ENCODE assay signal across 31 mouse cellular contexts in genomic region chr17:12508376-12508775, GRCm38 (mm10).
"Had no signal": no experiment of that assay in that cellular context is flagged by ENCODE, and none has a peak within 500 bp of the region (broad histone marks: within the 10 kb centered on the region; RNA-seq: fewer than 3 reads in every experiment).

No protein-coding gene starts in this region.

- H3K4me3 ChIP-seq: heart, embryonic 12.5 days; heart, embryonic 13.5 days; heart, embryonic 15.5 days; hindbrain, embryonic 12.5 days; hindbrain, embryonic 15.5 days; intestine, embryonic 15.5 days; kidney, embryonic 15.5 days; layer of hippocampus, adult 2 months; left cerebral cortex, adult 2 months had no signal

- H3K27ac ChIP-seq: heart, embryonic 10.5 days; heart, embryonic 13.5 days; heart, embryonic 15.5 days; hindbrain, embryonic 10.5 days; hindbrain, embryonic 12.5 days; hindbrain, embryonic 13.5 days; hindbrain, embryonic 14.5 days; hindbrain, embryonic 15.5 days; hindbrain, postnatal 0 days; intestine, embryonic 15.5 days; kidney, embryonic 15.5 days; kidney, postnatal 0 days; layer of hippocampus, adult 2 months; left cerebral cortex, adult 2 months had no signal

- H3K36me3 ChIP-seq: heart, embryonic 10.5 days; heart, embryonic 12.5 days; heart, embryonic 13.5 days; heart, embryonic 15.5 days; hindbrain, embryonic 10.5 days; hindbrain, embryonic 12.5 days; hindbrain, embryonic 13.5 days; hindbrain, embryonic 15.5 days; intestine, embryonic 15.5 days; kidney, embryonic 15.5 days had no signal

- H3K9me3 ChIP-seq: heart, embryonic 10.5 days; heart, embryonic 12.5 days; heart, embryonic 13.5 days; heart, embryonic 15.5 days; hindbrain, embryonic 10.5 days; hindbrain, embryonic 12.5 days; hindbrain, embryonic 13.5 days; hindbrain, embryonic 15.5 days; intestine, embryonic 15.5 days; kidney, embryonic 15.5 days had no signal

- DNase-seq: heart, postnatal 10 days; heart, postnatal 14 days; heart, postnatal 36 days; heart, postnatal 4 days; kidney, adult 11 months; kidney, adult 18-20 months; kidney, adult 2 months; kidney, adult 8-10 months; kidney, adult 9 months; kidney, postnatal 10 days; kidney, postnatal 14 days; kidney, postnatal 25 days; kidney, postnatal 36 days; kidney, postnatal 4 days; layer of hippocampus, adult 9-11 months; layer of hippocampus, postnatal 36 days had no signal

- H3K9ac ChIP-seq: heart, embryonic 12.5 days; heart, embryonic 13.5 days; heart, embryonic 15.5 days; hindbrain, embryonic 12.5 days; hindbrain, embryonic 13.5 days; hindbrain, embryonic 14.5 days; hindbrain, embryonic 15.5 days; intestine, embryonic 15.5 days; kidney, embryonic 15.5 days had no signal
